ENCODE assay signal across 9 mouse cellular contexts in genomic region chr8:125285966-125286681, GRCm38 (mm10).
DNase-seq lines count a peak whose midpoint lies in the region; ATAC-seq and TF ChIP-seq lines count a peak whose summit lies in the region.
"Had no signal": no experiment of that assay in that cellular context is flagged by ENCODE, and none has a peak within 500 bp of the region (broad histone marks: within the 10 kb centered on the region; RNA-seq: fewer than 3 reads in every experiment).

No protein-coding gene starts in this region.

- 58% methylated on average over 12 of the region's 12 CpGs for WGBS in embryonic facial prominence, embryonic 10.5 days
- WGBS in heart, embryonic 13.5 days, result 27% methylated on average over 12 of the region's 12 CpGs
- 65% methylated on average over 12 of the region's 12 CpGs for WGBS in stomach, postnatal 0 days
- WGBS in midbrain, postnatal 0 days, result 77% methylated on average over 12 of the region's 12 CpGs

- H3K4me2 ChIP-seq in heart, embryonic 13.5 days, result peak overlapping the region; percentile 39
- H3K4me2 ChIP-seq in stomach, postnatal 0 days (replicated peaks; ENCODE audit: low read depth), result no peak overlapping the region
- H3K4me2 ChIP-seq in midbrain, postnatal 0 days (ENCODE audit: low read depth, low read length, poor library complexity, severe bottlenecking), result no peak overlapping the region
- H3K4me2 ChIP-seq: neural tube, embryonic 13.5 days had no signal

- no peak for TF ChIP-seq CTCF in stomach, postnatal 0 days (IDR thresholded peaks at IDR 0.05; ENCODE audit: low read depth)
- TF ChIP-seq CTCF in midbrain, postnatal 0 days (IDR thresholded peaks at IDR 0.05), result no peak

- peaks cover 9% of the 10 kb centered on the region; the same call in 1 of the 2 replicates for H3K27me3 ChIP-seq in embryonic facial prominence, embryonic 10.5 days (replicated peaks; ENCODE audit: low read depth, poor library complexity, severe bottlenecking)
- no peaks in the 10 kb centered on the region for H3K27me3 ChIP-seq in heart, embryonic 13.5 days (replicated peaks)
- H3K27me3 ChIP-seq in stomach, postnatal 0 days (ENCODE audit: control insufficient read depth, insufficient read depth, low read length), result no peaks in the 10 kb centered on the region
- H3K27me3 ChIP-seq in midbrain, postnatal 0 days (ENCODE audit: insufficient read depth, low read length), result no peaks in the 10 kb centered on the region
- H3K27me3 ChIP-seq: neural tube, embryonic 13.5 days had no signal

- no peaks in the 10 kb centered on the region for H3K9me3 ChIP-seq in embryonic facial prominence, embryonic 10.5 days
- H3K9me3 ChIP-seq in heart, embryonic 13.5 days, result no peaks in the 10 kb centered on the region
- H3K9me3 ChIP-seq in stomach, postnatal 0 days (ENCODE audit: control insufficient read depth, low read length), result no peaks in the 10 kb centered on the region
- no peaks in the 10 kb centered on the region for H3K9me3 ChIP-seq in midbrain, postnatal 0 days (ENCODE audit: low read length)
- H3K9me3 ChIP-seq: neural tube, embryonic 13.5 days had no signal

- H3K4me3 ChIP-seq in embryonic facial prominence, embryonic 10.5 days, result no peak overlapping the region
- no peak overlapping the region for H3K4me3 ChIP-seq in heart, embryonic 13.5 days
- no peak overlapping the region for H3K4me3 ChIP-seq in stomach, postnatal 0 days (ENCODE audit: low read depth, low read length)
- H3K4me3 ChIP-seq in midbrain, postnatal 0 days (ENCODE audit: low read depth, low read length), result no peak overlapping the region
- H3K4me3 ChIP-seq: neural tube, embryonic 13.5 days had no signal

- H3K27ac ChIP-seq in embryonic facial prominence, embryonic 10.5 days (replicated peaks), result peak overlapping the region; percentile 83
- H3K27ac ChIP-seq in heart, embryonic 13.5 days (replicated peaks), result peak overlapping the region; percentile 84
- H3K27ac ChIP-seq in stomach, postnatal 0 days (replicated peaks), result no peak overlapping the region; the same call in 1 of the 2 replicates
- no peak overlapping the region for H3K27ac ChIP-seq in midbrain, postnatal 0 days (ENCODE audit: low read depth, low read length)
- H3K27ac ChIP-seq: neural tube, embryonic 13.5 days had no signal

- no peak for TF ChIP-seq EP300 in stomach, postnatal 0 days (optimal IDR thresholded peaks at IDR 0.05)

- peaks cover 54% of the 10 kb centered on the region for H3K4me1 ChIP-seq in embryonic facial prominence, embryonic 10.5 days
- peaks cover 69% of the 10 kb centered on the region for H3K4me1 ChIP-seq in heart, embryonic 13.5 days
- no peaks in the 10 kb centered on the region; the same call in 1 of the 2 replicates for H3K4me1 ChIP-seq in stomach, postnatal 0 days (replicated peaks; ENCODE audit: control insufficient read depth, insufficient read depth)
- peaks cover 5% of the 10 kb centered on the region; the same call in 1 of the 2 replicates for H3K4me1 ChIP-seq in midbrain, postnatal 0 days (ENCODE audit: insufficient read depth, low read length)

- peak overlapping the region; percentile 57; the same call in 1 of the 2 replicates for H3K9ac ChIP-seq in heart, embryonic 13.5 days
- no peak overlapping the region; the same call in 1 of the 2 replicates for H3K9ac ChIP-seq in stomach, postnatal 0 days (ENCODE audit: low read length)
- no peak overlapping the region for H3K9ac ChIP-seq in midbrain, postnatal 0 days (replicated peaks; ENCODE audit: low read length, poor library complexity, severe bottlenecking)
- H3K9ac ChIP-seq: neural tube, embryonic 13.5 days had no signal

- peak; percentile 62 for DNase-seq in ovary, adult 18-20 months (ENCODE audit: low spot score)
- no peak for DNase-seq in ovary, postnatal 10 days (ENCODE audit: low spot score)
- peak; percentile 54 for DNase-seq in embryonic facial prominence, embryonic 10.5 days (ENCODE audit: low spot score)
- DNase-seq in liver, result peak; percentile 15
- peak; percentile 31 for DNase-seq in stomach, postnatal 0 days (ENCODE audit: low spot score)
- no peak for DNase-seq in midbrain, postnatal 0 days (ENCODE audit: low spot score)
- DNase-seq in cerebellum, adult 9-11 months, result no peak

- no peak for ATAC-seq in heart, embryonic 13.5 days (ENCODE audit: extremely low read depth, insufficient number of reproducible peaks, low FRiP score, low TSS enrichment)
- ATAC-seq in stomach, postnatal 0 days (ENCODE audit: low FRiP score, low TSS enrichment), result peak; percentile 66; the same call in 1 of the 2 replicates
- no peak for ATAC-seq in midbrain, postnatal 0 days (ENCODE audit: low FRiP score)

- no peaks in the 10 kb centered on the region for H3K36me3 ChIP-seq in embryonic facial prominence, embryonic 10.5 days (replicated peaks)
- H3K36me3 ChIP-seq in heart, embryonic 13.5 days, result no peaks in the 10 kb centered on the region
- no peaks in the 10 kb centered on the region for H3K36me3 ChIP-seq in stomach, postnatal 0 days (ENCODE audit: control insufficient read depth, insufficient read depth, low read length)
- no peaks in the 10 kb centered on the region for H3K36me3 ChIP-seq in midbrain, postnatal 0 days (ENCODE audit: insufficient read depth, low read length)
- H3K36me3 ChIP-seq: neural tube, embryonic 13.5 days had no signal

Comparison
In these comparisons a context has a peak if more than half of its experiments do, and no peak if none do; other contexts are left out.
1. DNase-seq: peak in ovary, adult 18-20 months (single experiment), embryonic facial prominence, embryonic 10.5 days (single experiment), liver (single experiment) and stomach, postnatal 0 days (single experiment); none in ovary, postnatal 10 days (single experiment), midbrain, postnatal 0 days (single experiment) and cerebellum, adult 9-11 months (single experiment).
2. H3K27ac ChIP-seq: peak in embryonic facial prominence, embryonic 10.5 days (single experiment) and heart, embryonic 13.5 days (single experiment); none in stomach, postnatal 0 days (single experiment) and midbrain, postnatal 0 days (single experiment).